In genomic region chr2:147647972-147648371, GRCm38 (mm10) we compare ENCODE assay signal across 14 mouse cellular contexts.
"Had no signal": no experiment of that assay in that cellular context is flagged by ENCODE, and none has a peak within 500 bp of the region (broad histone marks: within the 10 kb centered on the region; RNA-seq: fewer than 3 reads in every experiment).

No protein-coding gene starts in this region.

- ATAC-seq: hindbrain, embryonic 16.5 days; inflammation-experienced regulatory T-cells, adult 6 months; intestine, postnatal 0 days; liver, postnatal 0 days; midbrain, embryonic 15.5 days had no signal

- H3K27ac ChIP-seq: liver, embryonic 13.5 days; lung, embryonic 15.5 days; macrophage; midbrain, embryonic 15.5 days; neural tube, embryonic 12.5 days had no signal

- H3K4me3 ChIP-seq: liver, embryonic 13.5 days; lung, embryonic 15.5 days; megakaryocyte, embryonic 14.5 days; midbrain, embryonic 15.5 days; neural tube, embryonic 12.5 days had no signal

- H3K9me3 ChIP-seq: liver, embryonic 13.5 days; lung, embryonic 15.5 days; midbrain, embryonic 15.5 days; neural tube, embryonic 12.5 days had no signal

- H3K36me3 ChIP-seq: liver, embryonic 13.5 days; lung, embryonic 15.5 days; midbrain, embryonic 15.5 days; neural tube, embryonic 12.5 days had no signal

- H3K27me3 ChIP-seq: liver, embryonic 13.5 days; lung, embryonic 15.5 days; megakaryocyte, embryonic 14.5 days; midbrain, embryonic 15.5 days; neural tube, embryonic 12.5 days had no signal

- H3K4me2 ChIP-seq: liver, embryonic 13.5 days; lung, embryonic 15.5 days; midbrain, embryonic 11.5 days; midbrain, embryonic 15.5 days; neural tube, embryonic 12.5 days had no signal

- H3K9ac ChIP-seq: liver, embryonic 13.5 days; liver, postnatal 0 days; lung, embryonic 15.5 days; midbrain, embryonic 15.5 days; neural tube, embryonic 12.5 days had no signal

- H3K4me1 ChIP-seq: liver, embryonic 13.5 days; lung, embryonic 15.5 days; megakaryocyte, embryonic 14.5 days; midbrain, embryonic 15.5 days; neural tube, embryonic 12.5 days had no signal

- DNase-seq: liver; liver, embryonic 13.5 days; liver, postnatal 0 days; lung, postnatal 14 days; thymus, postnatal 36 days had no signal
